In genomic region chr3:47218587-47218986, GRCm38 (mm10) we compare ENCODE assay signal across 15 mouse cellular contexts.
"Had no signal": no experiment of that assay in that cellular context is flagged by ENCODE, and none has a peak within 500 bp of the region (broad histone marks: within the 10 kb centered on the region; RNA-seq: fewer than 3 reads in every experiment).

No protein-coding gene starts in this region.

- H3K9ac ChIP-seq: limb, embryonic 12.5 days; liver, embryonic 13.5 days; liver, postnatal 0 days; lung, embryonic 15.5 days; midbrain, embryonic 12.5 days had no signal

- DNase-seq: kidney, adult 9 months; kidney, postnatal 36 days; layer of hippocampus, adult 9-11 months; layer of hippocampus, postnatal 36 days; liver; liver, embryonic 13.5 days; liver, postnatal 0 days; thymus, adult 18-20 months; thymus, postnatal 14 days had no signal

- H3K9me3 ChIP-seq: limb, embryonic 12.5 days; liver, embryonic 13.5 days; lung, embryonic 15.5 days; midbrain, embryonic 12.5 days had no signal

- H3K36me3 ChIP-seq: limb, embryonic 12.5 days; liver, embryonic 13.5 days; lung, embryonic 15.5 days; midbrain, embryonic 12.5 days had no signal

- H3K4me1 ChIP-seq: limb, embryonic 12.5 days; liver, embryonic 13.5 days; lung, embryonic 15.5 days; midbrain, embryonic 12.5 days had no signal

- H3K27me3 ChIP-seq: limb, embryonic 12.5 days; liver, embryonic 13.5 days; lung, embryonic 15.5 days; midbrain, embryonic 12.5 days had no signal

- H3K4me2 ChIP-seq: limb, embryonic 12.5 days; liver, embryonic 13.5 days; lung, embryonic 15.5 days; midbrain, embryonic 12.5 days had no signal

- H3K27ac ChIP-seq: kidney, postnatal 0 days; limb, embryonic 12.5 days; liver, embryonic 13.5 days; lung, embryonic 15.5 days; midbrain, embryonic 12.5 days; stomach, postnatal 0 days had no signal

- H3K4me3 ChIP-seq: limb, embryonic 12.5 days; liver, embryonic 13.5 days; lung, embryonic 15.5 days; midbrain, embryonic 12.5 days; myocyte had no signal

- ATAC-seq: liver, postnatal 0 days had no signal
